Mouse (Mus musculus) spleen, postnatal 0 days (tissue): ENCODE data around the gene Acad12. TPM values are rescaled to one million over a fixed set of nuclear protein-coding genes. Genes with fewer than 3 reads are reported as not detected.

Source experiments
- polyA plus RNA-seq: library from polyadenylated mRNA; unstranded; fragments of >200 nt; fragmentation: Nextera tagmentation; extraction: Ambion mirVana; gene quantifications from 2 replicates; pipeline ENCODE4 v1.2.1, GENCODE M21; 2015

Gene Acad12
- polyA plus RNA-seq: 1.2 and 1.7 TPM in 2 replicates

GRCm38 (mm10) chr5:121618592-121619513 lies at the start of gene Acad12:
TSS of gene Acad12 (minus strand) at chr5:121618938.

GRCm38 (mm10) chr5:121660059-121660896 lies 41.5 kb upstream of the Acad12 start, which contains the start of the genes Acad10 and Brap:
TSS of gene Acad10 (minus strand) at chr5:121660514.
TSS of gene Brap (plus strand) at chr5:121660563.

GRCm38 (mm10) chr5:121593451-121594401 lies 25.0 kb downstream of the Acad12 start, which contains the start of gene Aldh2:
TSS of gene Aldh2 (minus strand) at chr5:121593824.

Other genes starting within 250 kb of the Acad12 start
- gene Trafd1, start 233.3 kb downstream of the Acad12 start, polyA plus RNA-seq: 41.2 and 50.3 TPM in 2 replicates
- gene Naa25, start 221.0 kb downstream of the Acad12 start, polyA plus RNA-seq: 20.0 and 20.2 TPM in 2 replicates
- 1.4 and 2.0 TPM in 2 replicates for gene Tmem116, start 167.0 kb downstream of the Acad12 start, polyA plus RNA-seq
- 119 and 125 TPM in 2 replicates for gene Erp29, start 166.4 kb downstream of the Acad12 start, polyA plus RNA-seq
- gene Adam1b, start 115.5 kb downstream of the Acad12 start, polyA plus RNA-seq: not detected in 2 replicates
- 0.85 and 0.93 TPM in 2 replicates for gene Adam1a, start 73.5 kb downstream of the Acad12 start, polyA plus RNA-seq
- not detected in 2 replicates for gene Gm42878, start 73.5 kb downstream of the Acad12 start, polyA plus RNA-seq
- gene Mapkapk5, start 73.0 kb downstream of the Acad12 start, polyA plus RNA-seq: 31.2 and 33.3 TPM in 2 replicates
- 131 and 184 TPM in 2 replicates for gene Aldh2, start 25.1 kb downstream of the Acad12 start, polyA plus RNA-seq
- 1.3 and 1.7 TPM in 2 replicates for gene Acad10, start 41.6 kb upstream of the Acad12 start, polyA plus RNA-seq
- 28.0 and 28.3 TPM in 2 replicates for gene Brap, start 41.6 kb upstream of the Acad12 start, polyA plus RNA-seq
- gene Atxn2, start 92.4 kb upstream of the Acad12 start, polyA plus RNA-seq: 38.0 and 39.3 TPM in 2 replicates
- gene Sh2b3, start 218.7 kb upstream of the Acad12 start, polyA plus RNA-seq: 12.4 and 17.5 TPM in 2 replicates
- gene Pheta1, start 230.0 kb upstream of the Acad12 start, polyA plus RNA-seq: 3.8 and 6.6 TPM in 2 replicates